Mouse (Mus musculus): ENCODE results near the gene Dgkq. TPM values are rescaled to one million over a fixed set of nuclear protein-coding genes. Genes with fewer than 3 reads are reported as not detected.

Gene Dgkq
- total and polyA plus RNA-seq, 3 experiments = 11.3 TPM; not detected in 1

DNA sequence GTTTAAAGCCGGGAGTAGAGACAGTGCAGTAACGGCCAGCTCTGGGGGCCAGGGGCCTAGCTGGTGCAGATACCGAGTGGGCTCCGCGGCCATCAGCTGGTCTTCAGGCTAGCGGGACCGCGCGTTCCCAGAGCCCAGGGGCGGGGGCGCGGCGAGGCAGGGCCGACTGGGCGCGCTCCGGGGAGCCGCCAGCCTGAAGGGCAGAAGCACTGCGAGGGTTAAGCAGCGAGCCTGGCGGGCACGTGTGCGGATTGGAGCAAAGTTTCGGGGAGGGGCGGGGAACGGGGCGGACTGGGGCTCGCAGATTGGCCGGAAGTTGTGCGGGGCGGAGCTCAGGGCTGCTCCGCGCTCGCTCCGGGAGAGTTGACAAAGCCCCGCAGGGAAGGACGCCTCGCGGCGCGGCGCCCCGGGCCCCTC is 24.4 kb upstream of the Dgkq start:
- Histone ChIP-seq H3K9ac (ENCODE audit: control insufficient read depth, low read depth, low read length, poor library complexity, severe bottlenecking) (peak overlapping the region; percentile 85), H3K4me3 (ENCODE audit: control insufficient read depth in 1 of 2, insufficient read depth in 1 of 2, low read depth in 2 of 2, low read length in 2 of 2) (peak overlapping the region; percentile 77 to 92; a peak in 3 of 4 replicates), H3K4me1 (ENCODE audit: control insufficient read depth in 1 of 2, insufficient read depth in 2 of 2, low read length in 2 of 2) (peaks cover 4 to 5% of the 10 kb centered on the region in 2 experiments; a peak in 2 of 4 replicates), H3K27ac (ENCODE audit: control insufficient read depth, low read depth, low read length) (no peak overlapping the region), H3K9me3 (replicated peaks; ENCODE audit: insufficient read depth, low read length) (no peaks in the 10 kb centered on the region), H3K27me3 (ENCODE audit: control insufficient read depth in 1 of 2, insufficient read depth in 2 of 2, low read length in 2 of 2) (no peaks in the 10 kb centered on the region), H3K79me2 (ENCODE audit: control insufficient read depth, insufficient read depth, low read length, poor library complexity) (peaks cover 3% of the 10 kb centered on the region; the same call in 1 of the 2 replicates), H3K36me3 (ENCODE audit: control insufficient read depth in 1 of 2, insufficient read depth in 2 of 2, low read length in 2 of 2) (no peaks in the 10 kb centered on the region)
- DNase-seq (ENCODE audit: low read depth, low spot score) = peak; percentile 95
- TF ChIP-seq ZMIZ1 (IDR thresholded peaks at IDR 0.05; ENCODE audit: low read depth, low read length) = 0 out of 2 replicates have a peak, but pooled peaks have one; percentile 51
- no peak for TF ChIP-seq NRF1 (IDR thresholded peaks at IDR 0.05; ENCODE audit: insufficient read depth, low read depth, low read length, poor library complexity, severe bottlenecking)
- TF ChIP-seq SMC3 (IDR thresholded peaks at IDR 0.05; ENCODE audit: low read depth, low read length) = no peak
- peak; percentile 59 for TF ChIP-seq ELF1 (IDR thresholded peaks at IDR 0.05; ENCODE audit: low read depth, low read length)
- no peak for TF ChIP-seq ZNF384 (IDR thresholded peaks at IDR 0.05; ENCODE audit: low read depth, low read length)
- TF ChIP-seq MXI1 (IDR thresholded peaks at IDR 0.05; ENCODE audit: low read depth, low read length) = peak; percentile 69
- TF ChIP-seq MYB (IDR thresholded peaks at IDR 0.05; ENCODE audit: low read depth, low read length) = no peak
- TF ChIP-seq USF1 (IDR thresholded peaks at IDR 0.05; ENCODE audit: low read depth, low read length) = peak; percentile 85
- TF ChIP-seq SIN3A (IDR thresholded peaks at IDR 0.05; ENCODE audit: low read length) = peak; percentile 62
- TF ChIP-seq TBP (IDR thresholded peaks at IDR 0.05; ENCODE audit: low read depth, low read length) = peak; percentile 30; the same call in 1 of the 2 replicates
- TF ChIP-seq NELFE (IDR thresholded peaks at IDR 0.05; ENCODE audit: low read depth, low read length) = peak; percentile 47
- TF ChIP-seq BHLHE40 (IDR thresholded peaks at IDR 0.05; ENCODE audit: borderline replicate concordance, low read depth, low read length) = peak; percentile 55; the same call in 1 of the 2 replicates
- peak; percentile 54; the same call in 1 of the 2 replicates for TF ChIP-seq HCFC1 (IDR thresholded peaks at IDR 0.05; ENCODE audit: low read depth, low read length)
- TF ChIP-seq MAZ (IDR thresholded peaks at IDR 0.05; ENCODE audit: low read depth, low read length) = peak; percentile 80; the same call in 1 of the 2 replicates
- TF ChIP-seq POLR2A (IDR thresholded peaks at IDR 0.05; ENCODE audit: control insufficient read depth in 1 of 2, insufficient read depth in 1 of 2, low read depth in 1 of 2, low read length in 2 of 2, poor library complexity in 1 of 2) = peak; percentile 30 to 52; a peak in 2 of 4 replicates

DNA sequence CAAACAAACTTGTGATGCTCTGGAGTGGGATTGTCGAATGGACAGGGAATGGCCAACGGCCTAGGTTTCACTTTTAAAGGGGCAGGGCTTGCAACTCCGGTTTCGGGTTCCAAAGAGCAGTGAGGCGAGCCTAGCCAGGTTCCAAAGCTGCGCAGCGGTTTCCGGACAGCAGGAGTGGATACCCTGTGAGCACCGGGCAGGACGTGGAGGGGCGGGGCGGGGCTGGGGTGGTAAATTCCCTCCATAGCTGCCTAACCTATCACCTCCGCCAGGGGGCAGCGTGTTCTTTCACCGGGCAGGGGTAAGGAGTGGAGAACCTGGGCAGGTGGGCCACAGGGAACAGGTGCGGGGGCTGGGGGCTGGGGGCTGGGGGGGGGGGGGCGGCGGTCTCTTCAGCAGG is 22.8 kb upstream of the Dgkq start, which contains the start of gene Fgfrl1:
Gene Fgfrl1 (plus strand): TSS at position 112 of the 400 bp plus-strand sequence.
- Histone ChIP-seq H3K9ac (ENCODE audit: control insufficient read depth, low read depth, low read length, poor library complexity, severe bottlenecking) (no peak within 1 kb of the TSS), H3K27ac (ENCODE audit: control insufficient read depth, low read depth, low read length) (no peak within 1 kb of the TSS), H3K4me3 (ENCODE audit: control insufficient read depth in 1 of 2, insufficient read depth in 1 of 2, low read depth in 2 of 2, low read length in 2 of 2) (peak within 1 kb of the TSS; percentile 23 to 59; a peak in 1 of 4 replicates), H3K36me3 (ENCODE audit: control insufficient read depth in 1 of 2, insufficient read depth in 2 of 2, low read length in 2 of 2) (no peaks in the 10 kb centered on the region), H3K4me1 (ENCODE audit: control insufficient read depth in 1 of 2, insufficient read depth in 2 of 2, low read length in 2 of 2) (peaks cover 4 to 5% of the 10 kb centered on the region in 2 experiments; a peak in 2 of 4 replicates), H3K27me3 (ENCODE audit: control insufficient read depth in 1 of 2, insufficient read depth in 2 of 2, low read length in 2 of 2) (no peaks in the 10 kb centered on the region), H3K79me2 (ENCODE audit: control insufficient read depth, insufficient read depth, low read length, poor library complexity) (peaks cover 3% of the 10 kb centered on the region; the same call in 1 of the 2 replicates), H3K9me3 (replicated peaks; ENCODE audit: insufficient read depth, low read length) (no peaks in the 10 kb centered on the region)
- TF ChIP-seq NELFE (IDR thresholded peaks at IDR 0.05; ENCODE audit: low read depth, low read length) (no peak), CTCF (IDR thresholded peaks at IDR 0.05 in 2 of 3, conservative IDR thresholded peaks at IDR 0.05 in 1 of 3; ENCODE audit: control insufficient read depth in 1 of 3, insufficient read depth in 1 of 3, low read depth in 2 of 3, low read length in 3 of 3, poor library complexity in 1 of 3, severe bottlenecking in 1 of 3) (peak in 2 of 3 experiments; percentile 21 to 60; a peak in 4 of 6 replicates)
- DNase-seq (ENCODE audit: low read depth, low spot score) = no peak

All from MEL (cell line).